Mouse (Mus musculus) heart, embryonic 14.5 days (tissue): ENCODE results near the gene Vmn2r112. TPM values are rescaled to one million over a fixed set of nuclear protein-coding genes. Genes with fewer than 3 reads are reported as not detected.
"Not testable (repeated sequence)": the region's sequence is repeated elsewhere in the genome, so short reads cannot be mapped to it uniquely, and the experiment has no call there.

Experiments used
- ATAC-seq: fragments of 200-750 bp; cut with Nextera tagmentation; 2 replicates; pipeline ENCODE4 v1.8.0; 2017; ENCODE audit warnings: low read depth, moderate TSS enrichment; ENCODE audit not compliant: insufficient number of reproducible peaks, insufficient read depth, low FRiP score
- H3K27ac ChIP-seq, 2 experiments: fragments of 200-500 bp in 1 of 2; fragments of 300-500 bp in 1 of 2; sonication (generic) in 1 of 2; replicated peaks in 1 of 2; 2 replicates each; pipeline ENCODE4 v1.5.1; 2012 to 2014; ENCODE audit warnings: low read depth in 2 of 2, low read length in 2 of 2, control low read depth in 1 of 2, mild to moderate bottlenecking in 1 of 2, mixed read lengths in 1 of 2; ENCODE audit not compliant: control insufficient read depth in 1 of 2, insufficient read depth in 1 of 2
- H3K27me3 ChIP-seq: fragments of 300-500 bp; sonication (generic); 2 replicates; pipeline ENCODE4 v1.6.1; 2014; ENCODE audit warnings: mild to moderate bottlenecking, low read length, control low read depth; ENCODE audit not compliant: control insufficient read depth, insufficient read depth
- H3K36me3 ChIP-seq: fragments of 300-500 bp; sonication (generic); 2 replicates; pipeline ENCODE4 v1.6.1; 2014; ENCODE audit warnings: mild to moderate bottlenecking, control low read depth, low read length, mixed read lengths; ENCODE audit not compliant: control insufficient read depth, insufficient read depth
- H3K4me1 ChIP-seq, 2 experiments: fragments of 200-500 bp in 1 of 2; fragments of 300-500 bp in 1 of 2; sonication (generic) in 1 of 2; 2 replicates each; pipeline ENCODE4 v1.6.1; 2012 to 2014; ENCODE audit warnings: low read length in 2 of 2, control low read depth in 1 of 2, mixed read lengths in 1 of 2; ENCODE audit not compliant: control insufficient read depth in 2 of 2, insufficient read depth in 2 of 2
- H3K4me2 ChIP-seq: fragments of 300-500 bp; sonication (generic); 2 replicates; pipeline ENCODE4 v1.6.1; 2014; ENCODE audit warnings: mild to moderate bottlenecking, low read length
- H3K4me3 ChIP-seq, 2 experiments: fragments of 200-500 bp in 1 of 2; fragments of 300-500 bp in 1 of 2; sonication (generic) in 1 of 2; 2 replicates each; pipeline ENCODE4 v1.5.1; 2012 to 2014; ENCODE audit warnings: low read length in 2 of 2, mild to moderate bottlenecking in 2 of 2, control low read depth in 1 of 2, low read depth in 1 of 2, moderate library complexity in 1 of 2; ENCODE audit not compliant: control insufficient read depth in 1 of 2, insufficient read depth in 1 of 2
- H3K9ac ChIP-seq: fragments of 300-500 bp; sonication (generic); 2 replicates; pipeline ENCODE4 v1.6.1; 2014; ENCODE audit warnings: mild to moderate bottlenecking, low read length
- H3K9me3 ChIP-seq: fragments of 300-500 bp; sonication (generic); 2 replicates; pipeline ENCODE4 v1.6.1; 2016; ENCODE audit warnings: low read length, control low read depth; ENCODE audit not compliant: control insufficient read depth
- WGBS: fragments of 180-500 bp; shearing (Covaris S2); extraction: QIAGEN DNeasy Blood & Tissue Kit; methylation state at CpG from one replicate; pipeline ENCODE4 v1.1.7; 2014; 5-methylcytosine and 5-hydroxymethylcytosine counted together
- polyA plus RNA-seq: library from polyadenylated mRNA; unstranded; fragments of >200 nt; fragmentation: Nextera tagmentation; extraction: Ambion mirVana; gene quantifications from 2 replicates; pipeline ENCODE4 v1.2.1, GENCODE M21; 2014

Gene Vmn2r112
- polyA plus RNA-seq: not detected in 2 replicates

DNA sequence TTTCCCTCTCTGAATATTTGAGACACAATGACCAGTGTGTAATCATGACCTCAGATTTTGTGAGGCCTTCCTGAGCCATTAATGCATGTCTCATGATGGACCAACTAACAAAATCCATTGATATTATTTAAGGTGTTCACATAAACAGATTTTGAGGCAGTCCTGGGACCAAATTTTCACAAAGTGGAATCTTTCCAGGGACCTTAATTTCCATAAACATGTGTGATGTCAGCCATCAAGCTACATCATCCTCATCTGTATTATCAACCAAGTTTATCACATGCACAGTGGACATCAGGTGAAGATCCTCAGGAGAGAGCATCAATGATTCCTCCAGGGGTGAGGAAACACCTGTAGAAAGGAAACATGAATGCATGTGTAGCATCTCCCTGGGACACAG is at the start of gene Vmn2r112:
Vmn2r112 (plus strand) TSS at position 301 of the 400 bp plus-strand sequence.
- not testable (repeated sequence) for H3K9me3 ChIP-seq, H3K4me2 ChIP-seq, H3K4me3 ChIP-seq, H3K9ac ChIP-seq, H3K36me3 ChIP-seq, ATAC-seq, H3K27me3 ChIP-seq, H3K4me1 ChIP-seq, H3K27ac ChIP-seq

GRCm38 (mm10) chr17:22573382-22573781 is 27.4 kb upstream of the Vmn2r112 start, which contains the start of gene Vmn2r111:
Gene Vmn2r111 (minus strand): TSS chr17:22573482.
- 47% methylated on average over 1 of the region's 1 CpGs for WGBS
- not testable (repeated sequence) for H3K4me1 ChIP-seq, H3K9ac ChIP-seq, H3K9me3 ChIP-seq, H3K27me3 ChIP-seq, H3K27ac ChIP-seq, ATAC-seq, H3K4me2 ChIP-seq, H3K4me3 ChIP-seq, H3K36me3 ChIP-seq

DNA sequence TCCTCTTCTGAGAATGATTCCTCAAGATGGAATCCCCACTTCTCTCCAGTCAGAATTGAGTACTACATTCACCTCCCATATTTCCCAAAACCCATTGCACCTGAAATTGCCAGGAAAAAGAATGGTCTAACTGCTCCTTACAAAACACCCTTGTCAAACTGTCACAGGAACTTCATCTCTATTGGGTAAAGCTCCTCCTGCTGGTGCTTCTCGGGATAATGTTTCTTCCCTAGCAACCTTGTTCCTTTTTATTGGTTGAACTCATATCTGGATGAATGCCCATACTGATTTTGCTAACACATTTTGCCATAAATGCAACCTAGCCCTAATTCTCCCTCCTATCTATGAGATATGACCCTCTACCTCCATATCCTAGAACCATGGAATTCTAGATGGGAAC is 29.9 kb downstream of the Vmn2r112 start:
- H3K27me3 ChIP-seq: no peaks in the 10 kb centered on the region
- no peaks in the 10 kb centered on the region for H3K4me1 ChIP-seq
- H3K4me3 ChIP-seq: no peak overlapping the region
- no peak for ATAC-seq
- no peak overlapping the region for H3K9ac ChIP-seq
- no peak overlapping the region for H3K27ac ChIP-seq
- 0 out of 2 replicates have a peak, but pooled peaks cover 7% of the 10 kb centered on the region for H3K9me3 ChIP-seq
- H3K4me2 ChIP-seq: no peak overlapping the region
- no peaks in the 10 kb centered on the region for H3K36me3 ChIP-seq
- 52% methylated on average over 1 of the region's 1 CpGs for WGBS

Other genes starting within 250 kb of the Vmn2r112 start
- 8.4 and 9.6 TPM in 2 replicates for gene Zfp944, start 239.6 kb upstream of the Vmn2r112 start, polyA plus RNA-seq
- gene Zfp758, start 239.5 kb upstream of the Vmn2r112 start, polyA plus RNA-seq: 7.2 and 8.4 TPM in 2 replicates
- 8.3 and 8.8 TPM in 2 replicates for gene Zfp946, start 176.7 kb upstream of the Vmn2r112 start, polyA plus RNA-seq
- gene Vmn2r111, start 27.5 kb upstream of the Vmn2r112 start, polyA plus RNA-seq: not detected in 2 replicates